Mouse (Mus musculus) frontal cortex, postnatal 25 days (tissue): ENCODE results near the gene Wdr47.
A peak's percentile ranks its signal among the peaks of the same experiment; 100 is the strongest.
"Not testable (repeated sequence)": the region's sequence is repeated elsewhere in the genome, so short reads cannot be mapped to it uniquely, and the experiment has no call there.

Experiments used
- DNase-seq, 2 experiments: peaks; one replicate each; pipeline ENCODE4 v3.0.0; 2022; ENCODE audit warnings: low spot score in 2 of 2

The Wdr47 gene

DNA sequence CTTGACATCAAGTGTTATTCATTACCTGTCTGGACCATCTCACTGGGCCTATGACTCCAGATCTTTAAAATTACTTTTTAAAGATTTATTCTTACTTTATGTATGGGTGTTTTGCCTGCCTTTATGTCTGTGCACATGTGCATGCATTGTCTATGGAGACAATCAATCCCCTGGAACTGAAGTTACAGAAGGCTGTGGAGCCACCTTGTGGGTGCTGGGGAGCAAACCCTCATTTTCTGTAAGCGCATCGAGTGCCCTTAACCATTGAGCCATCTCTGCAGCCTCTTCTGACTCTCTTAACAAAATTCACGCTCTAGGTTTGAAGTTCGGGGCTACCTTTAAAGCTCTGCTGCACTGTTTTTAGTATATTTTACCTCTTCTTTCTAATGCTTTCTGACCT, 48.3 kb downstream of the Wdr47 start:
- no peak for DNase-seq

DNA sequence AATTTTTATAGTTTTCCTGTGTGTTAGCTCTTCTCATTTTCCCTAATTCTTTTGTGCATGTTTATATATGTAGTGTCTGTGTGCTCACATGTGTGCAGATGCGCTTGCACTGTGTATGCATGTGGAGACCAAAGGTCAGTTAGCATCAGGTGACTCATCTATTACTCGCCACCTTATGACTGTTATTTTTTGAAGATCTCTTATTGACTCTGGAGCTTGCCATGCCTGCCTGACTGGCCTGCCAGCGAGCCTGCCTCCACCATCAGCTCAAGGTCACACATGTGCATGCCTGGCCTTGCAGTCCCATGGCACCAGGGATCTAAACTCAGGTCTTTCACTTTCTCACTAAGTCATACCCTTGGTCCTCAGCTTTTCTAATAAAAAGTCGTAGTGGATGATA, 49.9 kb downstream of the Wdr47 start:
- no peak for DNase-seq

GRCm38 (mm10) chr3:108644856-108645255, 53.8 kb downstream of the Wdr47 start:
- DNase-seq = no peak

GRCm38 (mm10) chr3:108646036-108646435, 55.0 kb downstream of the Wdr47 start:
- no peak for DNase-seq

DNA sequence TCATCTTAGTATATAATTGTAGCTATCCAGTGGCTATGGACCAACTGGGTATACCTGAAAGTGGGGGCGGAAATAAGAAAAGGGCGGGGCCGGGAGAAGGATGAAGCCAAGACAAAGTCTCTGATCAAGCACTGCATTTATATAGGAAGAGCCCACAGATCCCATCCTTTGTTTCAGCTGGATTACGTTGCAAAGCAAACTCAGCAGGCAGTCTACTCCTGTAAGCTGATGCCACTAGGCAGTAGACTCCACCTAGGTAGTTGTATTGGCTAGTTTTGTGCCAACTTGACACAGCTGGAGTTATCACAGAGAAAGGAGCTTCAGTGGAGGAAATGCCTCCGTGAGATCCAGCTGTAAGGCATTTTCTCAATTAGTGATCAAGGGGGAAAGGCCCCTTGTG, 56.6 kb downstream of the Wdr47 start:
- not testable (repeated sequence) for DNase-seq

DNA sequence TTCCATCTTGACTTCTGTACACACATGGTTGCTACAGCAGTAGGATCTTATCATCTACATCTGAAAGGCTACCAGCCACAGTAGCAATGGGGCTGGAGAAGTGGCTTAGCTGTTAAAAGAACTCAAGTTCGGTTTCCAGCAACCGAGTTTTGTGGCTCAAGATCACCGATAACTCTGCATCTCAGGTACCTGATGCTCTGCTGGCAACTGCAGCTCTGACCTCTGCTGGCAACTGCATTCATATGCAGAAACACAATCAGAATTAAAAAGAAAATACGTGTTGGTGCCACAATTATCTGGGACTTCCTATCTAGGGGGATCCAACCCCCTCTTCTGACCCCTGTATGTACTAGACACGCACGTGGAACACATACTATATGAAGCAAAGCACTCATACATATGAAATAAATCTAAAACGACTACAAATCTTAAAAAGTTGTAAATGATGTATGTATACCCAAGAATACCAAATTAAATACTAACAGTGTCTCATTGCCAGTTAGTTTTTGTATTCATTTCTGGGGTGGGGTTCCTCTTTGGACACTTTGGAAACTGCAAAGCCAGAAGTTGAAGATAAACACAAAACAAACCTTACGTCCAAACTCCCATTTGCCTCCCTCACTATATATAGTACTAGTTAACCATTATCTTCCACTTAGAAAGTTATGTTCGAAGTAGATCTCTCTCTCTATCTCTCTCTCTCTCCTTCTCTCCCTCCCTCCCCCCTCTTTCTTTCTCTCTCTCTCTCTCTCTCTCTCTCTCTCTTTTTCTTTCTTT, 62.0 kb downstream of the Wdr47 start:
- DNase-seq = no peak

DNA sequence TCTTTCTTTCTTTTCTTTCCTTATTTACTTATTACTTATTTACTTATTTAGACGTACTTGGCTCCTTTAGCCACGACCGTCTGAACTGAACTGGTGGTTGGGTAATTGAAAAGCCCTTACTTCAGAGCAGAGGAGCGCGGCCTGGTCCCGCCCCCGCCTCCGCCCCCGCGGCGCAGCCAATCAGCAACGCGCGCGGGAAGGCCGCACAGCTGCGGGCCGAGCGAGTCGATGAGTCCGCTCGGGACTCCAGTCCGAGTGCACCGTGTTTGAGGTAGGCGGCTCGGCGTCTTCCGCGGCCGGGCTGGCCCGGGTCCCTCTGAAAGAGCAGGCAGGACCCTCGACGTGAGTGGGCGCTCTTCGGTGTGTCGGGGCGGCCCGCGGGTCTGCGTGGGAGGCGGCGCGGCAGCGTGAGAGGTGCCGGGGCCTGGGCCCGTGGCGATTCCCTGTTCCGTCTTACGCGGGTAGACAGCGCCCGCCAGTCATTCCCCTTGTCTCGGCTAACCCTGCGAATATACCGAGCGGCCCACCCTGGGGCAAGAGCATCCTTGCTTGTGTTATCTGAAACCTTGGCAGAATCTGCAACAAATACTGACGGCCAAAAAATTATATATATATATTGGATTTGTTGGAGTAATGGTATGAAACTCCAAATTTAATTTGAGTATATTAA, 62.8 kb downstream of the Wdr47 start, which contains the start of gene Clcc1:
Clcc1 (plus strand) TSS at position 204 of the 670 bp plus-strand sequence.
- DNase-seq = peak; percentile 93 to 95

DNA sequence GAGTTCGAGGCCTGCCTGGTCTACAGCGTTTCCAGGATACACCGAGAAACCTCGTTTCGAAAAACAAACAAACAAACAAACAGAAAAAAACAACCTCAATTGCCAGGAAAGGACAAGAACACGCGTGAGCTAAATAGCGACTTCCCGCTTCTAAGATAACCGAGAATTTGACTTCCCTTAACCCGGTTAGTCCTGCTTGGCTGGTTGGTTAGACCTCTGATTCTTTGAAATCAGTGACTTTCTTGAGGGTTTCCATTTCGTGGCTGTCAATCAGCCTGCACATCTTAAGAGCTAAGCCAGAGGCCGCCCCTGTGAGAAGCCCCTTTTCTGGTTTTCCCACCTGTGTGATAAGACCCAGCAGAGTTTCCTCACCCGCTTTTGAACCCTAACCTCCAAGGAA, 63.5 kb downstream of the Wdr47 start:
- no peak for DNase-seq

GRCm38 (mm10) chr3:108655486-108655885, 64.4 kb downstream of the Wdr47 start:
- no peak for DNase-seq

DNA sequence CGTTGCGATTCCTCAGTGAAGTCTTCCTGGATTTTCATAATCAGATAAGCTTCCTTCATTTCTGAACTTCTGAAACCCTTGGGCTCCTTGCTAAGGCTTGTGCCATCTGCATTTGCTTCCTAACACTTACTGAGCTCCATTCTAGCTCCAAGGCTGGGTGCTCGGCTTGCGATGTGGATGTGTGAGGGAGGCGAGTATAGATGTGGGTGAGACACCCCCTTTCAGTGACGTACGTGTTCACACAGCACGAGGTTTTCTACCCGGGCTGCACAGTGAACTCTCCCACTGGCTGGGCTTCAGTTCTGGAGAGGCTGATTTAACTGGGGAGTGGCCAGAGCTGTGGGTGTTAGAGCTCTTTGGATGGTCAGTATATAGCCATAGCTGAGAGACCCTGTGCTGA, 67.5 kb downstream of the Wdr47 start:
- no peak for DNase-seq

DNA sequence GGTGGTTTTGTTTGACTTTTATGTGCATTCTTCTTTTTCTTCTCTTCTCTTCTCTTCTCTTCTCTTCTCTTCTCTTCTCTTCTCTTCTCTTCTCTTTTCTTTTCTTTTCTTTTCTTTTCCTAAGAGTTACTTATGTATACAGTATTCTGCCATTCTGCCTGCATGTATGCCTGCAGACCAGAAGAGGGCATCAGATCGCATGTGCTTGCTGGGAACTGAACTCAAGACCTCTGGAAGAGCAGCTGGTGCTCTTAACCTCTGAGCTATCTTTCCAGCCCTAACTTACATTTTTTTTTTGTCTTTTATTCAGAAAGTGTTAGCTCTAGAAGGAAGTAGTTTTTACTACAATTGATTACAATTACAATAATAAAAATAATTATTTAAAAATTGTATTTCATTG, 69.9 kb downstream of the Wdr47 start:
- no peak for DNase-seq

DNA sequence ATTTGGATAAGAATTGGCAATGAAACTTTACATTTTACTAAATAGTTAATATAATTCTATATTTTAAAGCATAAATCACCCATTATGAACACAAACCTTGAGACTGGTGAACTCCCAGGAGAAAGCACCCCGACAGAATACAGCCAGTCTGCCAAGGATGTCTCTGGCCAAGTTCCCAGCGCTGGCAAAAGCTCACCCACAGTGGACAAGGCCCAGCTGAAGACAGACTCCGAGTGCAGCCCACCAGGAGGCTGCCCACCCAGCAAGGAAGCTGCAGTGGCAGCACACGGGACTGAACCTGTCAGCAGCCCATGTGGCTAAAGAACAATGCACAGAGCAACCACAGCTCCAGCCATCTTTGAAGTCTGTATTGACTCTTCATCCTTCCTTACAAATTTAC, 85.5 kb downstream of the Wdr47 start:
- no peak for DNase-seq

- DNase-seq = no peak
Measured at GRCm38 (mm10) chr3:108681004-108681403, 89.9 kb downstream of the Wdr47 start.

GRCm38 (mm10) chr3:108683597-108683996, 92.5 kb downstream of the Wdr47 start:
- not testable (repeated sequence) for DNase-seq

- DNase-seq = no peak
Measured at GRCm38 (mm10) chr3:108685701-108686100, 94.6 kb downstream of the Wdr47 start.

DNA sequence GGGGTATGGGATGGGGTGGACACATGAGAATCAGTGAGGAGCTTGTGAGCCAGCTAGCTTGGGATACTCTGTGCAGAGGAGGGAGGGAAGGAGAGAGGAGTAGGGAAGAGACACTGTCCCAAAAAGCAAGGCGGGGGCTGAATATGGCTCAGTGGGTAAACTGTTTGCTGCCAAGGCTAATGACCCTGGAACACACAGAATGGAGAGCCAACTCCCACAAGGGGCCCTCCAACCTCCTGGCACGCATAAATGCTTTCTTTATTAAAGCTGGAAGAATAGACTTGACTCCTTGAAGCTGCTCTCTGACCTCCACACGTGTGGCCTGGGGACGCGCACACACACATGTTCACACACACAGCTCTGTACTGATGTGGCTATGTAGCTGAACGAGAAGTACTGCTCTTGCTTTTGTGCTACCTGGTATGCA, 97.9 kb downstream of the Wdr47 start:
- DNase-seq = no peak

- no peak for DNase-seq
Measured at GRCm38 (mm10) chr3:108689446-108689845, 98.4 kb downstream of the Wdr47 start.

GRCm38 (mm10) chr3:108689979-108690378, 98.9 kb downstream of the Wdr47 start:
- no peak for DNase-seq

DNA sequence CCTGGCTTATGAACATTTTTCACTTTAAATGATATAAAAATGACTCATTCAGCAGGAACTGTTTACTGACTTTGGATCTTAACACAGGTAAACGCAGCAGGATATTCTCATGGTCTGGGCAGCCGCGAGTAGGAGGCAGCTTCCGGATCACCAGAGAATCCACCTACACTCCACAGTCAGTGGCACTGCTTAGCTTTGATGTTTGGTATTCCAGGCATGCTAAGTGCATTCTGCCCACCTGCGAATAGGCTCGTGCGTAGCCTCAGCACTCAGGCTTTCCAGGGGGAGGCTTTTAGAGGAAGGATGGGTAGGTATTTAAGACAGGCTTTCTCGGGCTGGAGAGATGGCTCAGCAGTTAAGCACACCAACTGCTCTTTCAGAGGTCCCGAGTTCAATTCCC, 103.2 kb downstream of the Wdr47 start:
- no peak for DNase-seq
